Mouse (Mus musculus) heart, postnatal 10 days (tissue): ENCODE measurements at regions not wholly inside any gene's neighbourhood (a gene's known extent, or its start where the extent isn't known, plus 50 kb on each side); places are given as distances from the start of the nearest gene placed in this dataset.

Source experiments
- DNase-seq, 2 experiments: peaks; one replicate each; pipeline ENCODE4 v3.0.0; 2021
- intact Hi-C: fragments of 180-260 bp; cut with DNase I; formaldehyde crosslinking; loops from one replicate; pipeline ENCODE4 v1.15.1; 2025

- intact Hi-C loops = no loop called here
- DNase-seq = no peak
These were observed 95.5 kb downstream of the 1700017N19Rik start for GRCm38 (mm10) chr10:100685748-100686147.

- intact Hi-C loops = no loop called here
- no peak for DNase-seq
These were observed 105.7 kb downstream of the 1700017N19Rik start for GRCm38 (mm10) chr10:100695944-100696343.

- intact Hi-C loops = no loop called here
- no peak for DNase-seq
These were observed 108.9 kb downstream of the 1700017N19Rik start for GRCm38 (mm10) chr10:100699206-100699605.

- peak; percentile 22 for DNase-seq
- intact Hi-C loops = no loop called here
These were observed 110.3 kb downstream of the 1700017N19Rik start for GRCm38 (mm10) chr10:100700281-100701205.

GRCm38 (mm10) chr10:100701938-100702337 lies 111.7 kb downstream of the 1700017N19Rik start:
- DNase-seq = no peak
- intact Hi-C loops = no loop called here

GRCm38 (mm10) chr10:100716084-100716667 lies 125.9 kb downstream of the 1700017N19Rik start:
- intact Hi-C loops = no loop called here
- DNase-seq = no peak

GRCm38 (mm10) chr10:100718574-100718973 lies 128.3 kb downstream of the 1700017N19Rik start:
- intact Hi-C loops = no loop called here
- no peak for DNase-seq

GRCm38 (mm10) chr10:100741269-100741668 lies 151.0 kb downstream of the 1700017N19Rik start:
- intact Hi-C loops = loop anchor here (5.0 kb wide), 2 partner anchors 1411 to 1676 kb away; no protein-coding TSS in a partner anchor
- DNase-seq = no peak

- peak; percentile 37 to 66 for DNase-seq
- intact Hi-C loops = loop anchor here (2.0 to 5.0 kb wide), 3 partner anchors 1410 to 1701 kb away; no protein-coding TSS in a partner anchor
These were observed 151.8 kb downstream of the 1700017N19Rik start for GRCm38 (mm10) chr10:100742065-100742464.

GRCm38 (mm10) chr10:100746151-100746550 lies 155.9 kb downstream of the 1700017N19Rik start:
- intact Hi-C loops = no loop called here
- no peak for DNase-seq

GRCm38 (mm10) chr10:100754957-100755356 lies 164.7 kb downstream of the 1700017N19Rik start:
- intact Hi-C loops = no loop called here

GRCm38 (mm10) chr10:100774252-100774651 lies 184.0 kb downstream of the 1700017N19Rik start:
- intact Hi-C loops = no loop called here
- DNase-seq = no peak

More at GRCm38 (mm10) chr10:100754957-100755356, 164.7 kb downstream of the 1700017N19Rik start:
- DNase-seq = no peak

GRCm38 (mm10) chr10:100792166-100792565 lies 201.9 kb downstream of the 1700017N19Rik start:
- intact Hi-C loops = no loop called here

GRCm38 (mm10) chr10:100792569-100792968 lies 202.3 kb downstream of the 1700017N19Rik start:
- no peak for DNase-seq
- intact Hi-C loops = no loop called here

More at GRCm38 (mm10) chr10:100792166-100792565, 201.9 kb downstream of the 1700017N19Rik start:
- DNase-seq = no peak

- no peak for DNase-seq
- intact Hi-C loops = no loop called here
These were observed 205.1 kb downstream of the 1700017N19Rik start for GRCm38 (mm10) chr10:100795215-100795972.

- intact Hi-C loops = no loop called here
- DNase-seq = no peak
These were observed 221.4 kb downstream of the 1700017N19Rik start for GRCm38 (mm10) chr10:100811639-100812038.

- DNase-seq = no peak
- intact Hi-C loops = no loop called here
These were observed 244.5 kb downstream of the 1700017N19Rik start for GRCm38 (mm10) chr10:100834794-100835193.

GRCm38 (mm10) chr10:100853213-100853612 lies 262.9 kb downstream of the 1700017N19Rik start:
- intact Hi-C loops = no loop called here
- DNase-seq = no peak

- no peak for DNase-seq
- intact Hi-C loops = no loop called here
These were observed 266.2 kb downstream of the 1700017N19Rik start for GRCm38 (mm10) chr10:100856509-100856908.

GRCm38 (mm10) chr10:100865501-100866181 lies 275.4 kb downstream of the 1700017N19Rik start:
- intact Hi-C loops = no loop called here
- DNase-seq = no peak
